Mouse (Mus musculus) lung, adult 2 months (tissue): Measurements from ENCODE around the gene Heatr5b.

ENCODE experiments used
- CTCF ChIP-seq: fragments of 200-500 bp; IDR thresholded peaks from 2 replicates; pipeline ENCODE4 v1.5.1; 2011; ENCODE audit warnings: mild to moderate bottlenecking, low read length, control low read depth; ENCODE audit not compliant: insufficient read depth
- POLR2A ChIP-seq: fragments of 200-500 bp; IDR thresholded peaks from 2 replicates; pipeline ENCODE4 v1.6.1; 2011; ENCODE audit warnings: low read depth, mild to moderate bottlenecking, control low read depth, low read length, borderline replicate concordance; ENCODE audit errors: extremely low read depth

DNA sequence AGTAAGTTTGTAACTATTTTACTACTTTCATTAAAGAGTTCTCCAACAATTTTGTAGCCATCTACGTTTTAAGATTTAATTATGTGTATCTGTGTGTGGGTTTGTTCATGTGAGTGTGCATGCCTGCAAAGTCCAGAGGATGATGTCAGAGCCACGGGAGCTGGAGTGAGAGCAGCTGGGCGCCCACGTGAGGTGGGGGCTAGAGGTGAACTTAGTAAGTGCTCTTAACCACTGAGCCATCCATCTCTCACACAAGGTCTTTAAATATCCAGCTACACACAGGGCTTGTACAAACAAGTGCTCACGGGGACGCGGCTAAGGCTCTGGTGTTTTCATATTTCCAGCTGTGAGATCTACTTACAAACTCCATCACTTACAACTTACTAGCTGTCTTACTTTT lies 69.1 kb downstream of the Heatr5b start:
- TF ChIP-seq POLR2A (no peak), CTCF (no peak)
